In genomic region chr2:31474686-31475085, GRCm38 (mm10) we compare ENCODE assay signal across 24 mouse cellular contexts. TPM values are rescaled to one million over a fixed set of nuclear protein-coding genes. Genes with fewer than 3 reads are reported as not detected.
DNase-seq lines count a peak whose midpoint lies in the region; ATAC-seq lines count a peak whose summit lies in the region.
"Had no signal": no experiment of that assay in that cellular context is flagged by ENCODE, and none has a peak within 500 bp of the region (broad histone marks: within the 10 kb centered on the region; RNA-seq: fewer than 3 reads in every experiment).

No protein-coding gene starts in this region.

- DNase-seq in hindbrain, embryonic 14.5 days (ENCODE audit: low spot score), result no peak
- DNase-seq in midbrain, embryonic 10.5 days (ENCODE audit: low spot score), result peak; percentile 66
- peak; percentile 72 for DNase-seq in adrenal gland, postnatal 14 days
- peak; percentile 66 to 76 for DNase-seq in adrenal gland, postnatal 36 days
- no peak for DNase-seq in layer of hippocampus, postnatal 25 days (ENCODE audit: extremely low spot score in 1 of 2, low spot score in 1 of 2)
- no peak for DNase-seq in gastrocnemius, adult 8-10 months (ENCODE audit: low spot score in 2 of 2)
- DNase-seq: cerebellum, adult 8-10 months; cerebellum, postnatal 36 days; gastrocnemius, adult 2 months; heart, postnatal 36 days; layer of hippocampus, adult 9-11 months; lung, adult 2 months had no signal

- H3K9ac ChIP-seq in hindbrain, embryonic 13.5 days, result 0 out of 2 replicates have a peak overlapping the region, but pooled peaks have one; percentile 35
- H3K9ac ChIP-seq in hindbrain, embryonic 14.5 days, result no peak overlapping the region
- no peak overlapping the region for H3K9ac ChIP-seq in midbrain, embryonic 15.5 days
- H3K9ac ChIP-seq: forebrain, embryonic 13.5 days; heart, embryonic 15.5 days; kidney, embryonic 15.5 days; liver, embryonic 12.5 days; neural tube, embryonic 12.5 days; stomach, embryonic 15.5 days had no signal

- H3K9me3 ChIP-seq in hindbrain, embryonic 13.5 days, result no peaks in the 10 kb centered on the region
- no peaks in the 10 kb centered on the region for H3K9me3 ChIP-seq in hindbrain, embryonic 14.5 days (ENCODE audit: control insufficient read depth, low read length)
- H3K9me3 ChIP-seq in midbrain, embryonic 10.5 days (replicated peaks), result no peaks in the 10 kb centered on the region
- no peaks in the 10 kb centered on the region for H3K9me3 ChIP-seq in midbrain, embryonic 15.5 days
- H3K9me3 ChIP-seq: heart, embryonic 15.5 days; kidney, embryonic 15.5 days; limb, embryonic 10.5 days; liver, embryonic 12.5 days; neural tube, embryonic 12.5 days; stomach, embryonic 15.5 days had no signal

- H3K27ac ChIP-seq in hindbrain, embryonic 13.5 days, result peak overlapping the region; percentile 30; the same call in 1 of the 2 replicates
- no peak overlapping the region for H3K27ac ChIP-seq in hindbrain, embryonic 14.5 days
- H3K27ac ChIP-seq in midbrain, embryonic 10.5 days (replicated peaks), result peak overlapping the region; percentile 58
- no peak overlapping the region for H3K27ac ChIP-seq in midbrain, embryonic 15.5 days
- H3K27ac ChIP-seq: forebrain, embryonic 13.5 days; gastrocnemius, adult 2 months; heart, embryonic 15.5 days; kidney, embryonic 15.5 days; limb, embryonic 10.5 days; liver, embryonic 12.5 days; neural tube, embryonic 12.5 days; stomach, embryonic 15.5 days had no signal

- no peak overlapping the region for H3K4me2 ChIP-seq in hindbrain, embryonic 13.5 days
- no peak overlapping the region for H3K4me2 ChIP-seq in hindbrain, embryonic 14.5 days (replicated peaks)
- H3K4me2 ChIP-seq in midbrain, embryonic 15.5 days, result no peak overlapping the region
- H3K4me2 ChIP-seq: forebrain, embryonic 13.5 days; heart, embryonic 15.5 days; kidney, embryonic 15.5 days; liver, embryonic 12.5 days; neural tube, embryonic 12.5 days; stomach, embryonic 15.5 days had no signal

- ATAC-seq in hindbrain, embryonic 13.5 days (ENCODE audit: low FRiP score), result no peak
- ATAC-seq in hindbrain, embryonic 14.5 days (ENCODE audit: low FRiP score), result no peak
- no peak for ATAC-seq in midbrain, embryonic 15.5 days (replicated peaks)
- ATAC-seq: activated CD4-positive, CD25-positive, alpha-beta regulatory T cell, adult 4 months; forebrain, embryonic 13.5 days; inflammation-experienced regulatory T-cells, adult 6 months; liver, embryonic 12.5 days had no signal

- no peaks in the 10 kb centered on the region for H3K36me3 ChIP-seq in hindbrain, embryonic 13.5 days
- H3K36me3 ChIP-seq in hindbrain, embryonic 14.5 days (replicated peaks; ENCODE audit: control insufficient read depth, insufficient read depth), result no peaks in the 10 kb centered on the region
- no peaks in the 10 kb centered on the region for H3K36me3 ChIP-seq in midbrain, embryonic 10.5 days
- H3K36me3 ChIP-seq in midbrain, embryonic 15.5 days (replicated peaks), result no peaks in the 10 kb centered on the region
- H3K36me3 ChIP-seq: heart, embryonic 15.5 days; kidney, embryonic 15.5 days; limb, embryonic 10.5 days; neural tube, embryonic 12.5 days; stomach, embryonic 15.5 days had no signal

- peaks cover 76% of the 10 kb centered on the region for H3K27me3 ChIP-seq in hindbrain, embryonic 13.5 days
- peaks cover 31% of the 10 kb centered on the region for H3K27me3 ChIP-seq in hindbrain, embryonic 14.5 days (ENCODE audit: control insufficient read depth, insufficient read depth, low read length)
- H3K27me3 ChIP-seq in midbrain, embryonic 10.5 days (ENCODE audit: low read depth, poor library complexity, severe bottlenecking), result peaks cover 65% of the 10 kb centered on the region
- H3K27me3 ChIP-seq in midbrain, embryonic 15.5 days (replicated peaks), result peaks cover 28% of the 10 kb centered on the region

- peaks cover 23% of the 10 kb centered on the region for H3K4me1 ChIP-seq in hindbrain, embryonic 13.5 days (replicated peaks)
- peaks cover 11% of the 10 kb centered on the region; the same call in 1 of the 2 replicates for H3K4me1 ChIP-seq in hindbrain, embryonic 14.5 days (replicated peaks; ENCODE audit: control insufficient read depth, insufficient read depth, low read length)
- peaks cover 44% of the 10 kb centered on the region for H3K4me1 ChIP-seq in midbrain, embryonic 10.5 days
- peaks cover 16% of the 10 kb centered on the region for H3K4me1 ChIP-seq in midbrain, embryonic 15.5 days

- no peak overlapping the region for H3K4me3 ChIP-seq in hindbrain, embryonic 13.5 days
- H3K4me3 ChIP-seq in hindbrain, embryonic 14.5 days (replicated peaks; ENCODE audit: low read length), result no peak overlapping the region
- no peak overlapping the region for H3K4me3 ChIP-seq in midbrain, embryonic 10.5 days
- no peak overlapping the region for H3K4me3 ChIP-seq in midbrain, embryonic 15.5 days
- H3K4me3 ChIP-seq: forebrain, embryonic 13.5 days; gastrocnemius, adult 2 months; heart, embryonic 15.5 days; kidney, embryonic 15.5 days; limb, embryonic 10.5 days; liver, embryonic 12.5 days; megakaryocyte, embryonic 14.5 days; neural tube, embryonic 12.5 days; stomach, embryonic 15.5 days had no signal

- WGBS in hindbrain, embryonic 13.5 days, result 40% methylated on average over 5 of the region's 5 CpGs
- WGBS in hindbrain, embryonic 14.5 days, result 28% methylated on average over 5 of the region's 5 CpGs
- WGBS in midbrain, embryonic 10.5 days, result 62% methylated on average over 5 of the region's 5 CpGs
- WGBS in midbrain, embryonic 15.5 days, result 36% methylated on average over 5 of the region's 5 CpGs

RNA-seq across cellular contexts. Expression of gene Ass1, which starts 4.7 kb away (rescaled TPM):
- 8.0 TPM in 2 replicates for polyA plus RNA-seq in hindbrain, embryonic 13.5 days (2015; fragmentation: Nextera tagmentation; extraction: Ambion mirVana)
- polyA plus RNA-seq in hindbrain, embryonic 14.5 days (2014; fragmentation: Nextera tagmentation; extraction: Ambion mirVana), result 6.1 and 8.0 TPM in 2 replicates
- polyA plus RNA-seq in midbrain, embryonic 10.5 days (2016; fragmentation: Nextera tagmentation; extraction: Ambion mirVana), result 11.4 and 13.3 TPM in 2 replicates
- 7.6 and 9.4 TPM in 2 replicates for polyA plus RNA-seq in midbrain, embryonic 15.5 days (2015; fragmentation: Nextera tagmentation; extraction: Ambion mirVana)
- 46.9 and 410 TPM in 2 replicates for total RNA-seq in adrenal gland, postnatal 14 days (2021)
- total RNA-seq in adrenal gland, postnatal 36 days (2021), result 10 to 100 TPM; 22.6 to 37.2 TPM
- 10 to 100 TPM; 17.7 to 20.8 TPM for total RNA-seq in layer of hippocampus, postnatal 25 days (2021)
- 1 to 10 TPM; 2.4 to 4.4 (median 3.3) TPM for total RNA-seq in gastrocnemius, adult 8-10 months (2022)

Comparison
In these comparisons a context has a peak if more than half of its experiments do, and no peak if none do; other contexts are left out.
1. H3K27ac ChIP-seq: peak in hindbrain, embryonic 13.5 days (single experiment) and midbrain, embryonic 10.5 days (single experiment); none in hindbrain, embryonic 14.5 days (single experiment) and midbrain, embryonic 15.5 days (single experiment).
2. DNase-seq: peak in midbrain, embryonic 10.5 days (single experiment), adrenal gland, postnatal 14 days (single experiment) and adrenal gland, postnatal 36 days (2 of 2); none in hindbrain, embryonic 14.5 days (single experiment), layer of hippocampus, postnatal 25 days (0 of 2) and gastrocnemius, adult 8-10 months (0 of 2).